Mouse (Mus musculus): ENCODE results near the gene Gm17361. TPM values are rescaled to one million over a fixed set of nuclear protein-coding genes. Genes with fewer than 3 reads are reported as not detected.
"Not testable (repeated sequence)": the region's sequence is repeated elsewhere in the genome, so short reads cannot be mapped to it uniquely, and the experiment has no call there.

Gm17361 gene
- total RNA-seq (2017): not detected in 2 replicates

- ATAC-seq (ENCODE audit: extremely low read depth, insufficient number of reproducible peaks, low FRiP score, poor library complexity, severe bottlenecking): not testable (repeated sequence)
Measured at GRCm38 (mm10) chrX:125003863-125004262, at the start of gene Gm17361. TSS of gene Gm17361 (plus strand) at chrX:125004163.
